Mouse (Mus musculus) B cell, adult 2 months (primary cell): Measurements from ENCODE around the gene Polr1a.

Experiments used
- DNase-seq, 2 experiments: peaks; one replicate each; pipeline ENCODE4 v3.0.0; 2022

Gene Polr1a

DNA sequence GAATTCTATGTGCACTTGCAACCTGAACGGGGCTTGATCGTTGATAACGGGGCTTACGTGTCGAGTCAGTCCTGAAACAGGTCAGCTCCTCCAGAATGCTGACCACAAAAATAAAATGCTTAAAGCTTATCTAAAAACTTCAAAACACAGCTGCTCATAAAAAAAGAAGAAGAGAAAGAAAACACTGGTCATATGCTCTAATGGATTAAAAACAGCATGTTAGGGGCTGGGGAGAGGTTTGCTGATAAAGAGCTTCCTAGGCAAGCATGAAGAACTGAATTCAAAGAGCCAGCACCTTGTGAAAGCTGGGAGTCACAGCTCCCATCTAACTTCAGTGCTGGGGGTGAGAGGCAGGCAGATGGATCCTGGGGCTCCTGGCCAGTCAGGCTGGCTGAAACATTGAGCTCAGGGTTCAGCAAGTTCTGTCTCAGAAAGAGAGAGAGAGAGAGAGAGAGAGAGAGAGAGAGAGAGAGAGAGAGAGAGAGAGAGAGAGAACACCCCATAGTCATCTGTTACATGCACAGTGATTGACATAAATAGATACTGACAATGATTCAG is 92.4 kb downstream of the Polr1a start:
- DNase-seq, result no peak

DNA sequence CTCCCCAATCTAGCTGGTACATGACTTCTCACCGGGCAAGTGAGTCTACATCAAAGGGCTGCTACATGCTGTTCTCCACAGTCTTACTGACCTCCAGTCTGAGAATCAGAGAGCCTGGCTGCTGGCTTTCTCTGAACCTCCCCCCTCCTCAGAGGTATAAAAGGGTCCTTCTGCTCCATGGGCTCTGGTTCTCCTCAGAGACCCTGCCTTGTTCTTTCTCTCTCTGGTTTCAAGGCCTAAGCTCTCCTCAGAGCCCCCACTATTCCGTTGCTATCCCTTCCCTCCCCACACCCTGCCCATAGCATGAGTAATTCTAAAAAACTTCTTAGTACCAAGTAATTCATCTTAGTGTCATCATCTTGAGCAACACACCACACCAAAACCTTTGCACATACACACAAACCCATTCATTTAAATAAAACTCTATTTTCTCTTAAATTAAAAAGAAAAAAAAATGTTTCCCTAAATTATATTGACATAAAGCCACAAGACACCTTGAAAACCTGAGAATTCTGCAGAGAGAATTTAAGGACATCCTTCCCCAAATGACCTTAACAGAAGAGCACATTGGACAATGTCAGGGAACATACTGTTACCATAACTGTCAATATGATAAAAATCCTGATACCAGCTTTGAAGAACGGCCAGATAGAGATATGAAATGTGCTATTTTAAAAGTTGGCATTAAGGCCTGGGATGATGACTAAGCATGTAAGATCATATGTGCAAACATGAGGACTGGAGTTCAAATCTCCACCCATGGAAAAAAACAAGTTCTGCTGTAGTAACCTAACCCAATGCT is 98.8 kb downstream of the Polr1a start:
- DNase-seq, result no peak

DNA sequence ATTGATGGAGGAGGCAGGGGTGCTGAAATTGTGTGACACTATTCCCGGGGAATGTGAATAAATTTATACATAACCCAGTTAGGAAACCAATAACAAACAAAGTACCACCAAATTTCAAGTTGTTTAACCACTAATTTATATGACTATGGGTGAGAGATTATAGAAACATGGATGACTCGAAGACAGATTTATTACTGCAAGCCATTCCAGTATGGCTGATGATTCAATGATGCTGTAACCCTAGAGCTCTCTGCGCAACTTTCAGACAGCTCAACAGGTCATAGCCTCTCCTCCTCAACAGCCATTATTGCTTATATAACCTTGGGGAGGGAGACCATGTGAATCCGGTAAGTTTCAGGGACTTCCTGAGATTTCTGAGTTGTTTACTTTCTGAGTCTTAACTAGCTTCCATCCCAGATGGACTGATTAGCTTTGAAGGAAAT is 99.4 kb downstream of the Polr1a start:
- no peak for DNase-seq

DNA sequence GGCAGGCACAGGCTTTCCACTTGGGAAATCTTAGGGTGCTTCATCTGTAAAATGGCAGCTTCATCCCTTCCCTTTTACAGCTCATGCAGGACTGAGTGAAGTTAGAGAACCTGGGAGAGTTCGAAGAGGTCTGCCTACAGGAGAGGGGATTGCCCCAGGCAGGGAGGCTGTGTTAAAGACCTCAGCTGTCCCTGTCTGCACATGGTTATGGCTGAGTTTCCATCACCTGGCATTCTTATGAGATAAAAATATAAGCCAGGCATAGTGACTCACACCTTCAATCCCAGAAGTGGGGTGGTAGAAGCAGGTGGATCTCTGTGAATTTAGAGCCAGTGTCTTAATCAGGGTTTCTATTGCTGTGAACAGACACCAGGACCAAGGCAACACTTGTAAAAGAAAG is 100.6 kb downstream of the Polr1a start:
- no peak for DNase-seq

DNA sequence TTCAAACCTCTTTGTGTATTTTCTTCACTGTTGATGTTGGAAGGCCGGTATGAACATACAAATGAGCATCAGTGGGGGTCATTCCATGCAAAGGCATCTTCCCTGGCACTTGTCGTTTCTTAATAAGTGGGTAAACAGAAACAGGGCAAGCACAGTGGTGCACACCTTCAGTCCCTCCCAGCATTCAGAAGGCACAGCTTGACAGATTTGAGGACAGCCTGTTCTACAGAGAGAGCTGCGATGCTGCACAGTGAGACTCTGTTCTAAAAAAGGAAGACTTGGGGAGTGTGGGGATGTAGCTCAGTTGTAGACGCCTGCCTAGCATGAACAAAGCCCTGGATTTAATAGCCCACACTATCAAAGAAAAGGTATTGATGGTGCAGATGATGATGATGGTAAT is 105.2 kb downstream of the Polr1a start:
- no peak for DNase-seq

DNA sequence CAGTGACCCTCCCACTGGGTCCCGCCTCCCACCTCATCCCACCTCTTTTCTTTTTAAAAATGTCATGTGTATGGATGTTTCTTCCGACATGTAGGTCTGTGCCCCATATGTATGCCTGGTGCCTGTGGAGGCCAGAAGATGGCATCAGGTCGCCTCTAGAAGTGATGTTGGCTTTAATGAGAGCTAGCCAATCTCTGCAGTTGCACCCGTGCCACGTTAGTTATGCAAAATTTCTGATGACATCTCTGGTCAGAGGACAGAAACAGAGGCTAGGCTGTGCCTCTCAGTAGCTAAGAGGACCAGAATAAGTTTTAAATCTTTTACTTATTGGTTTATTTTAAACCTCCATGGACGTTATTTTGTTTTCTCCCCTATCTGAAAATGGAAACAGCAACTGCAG is 109.2 kb downstream of the Polr1a start:
- no peak for DNase-seq

DNA sequence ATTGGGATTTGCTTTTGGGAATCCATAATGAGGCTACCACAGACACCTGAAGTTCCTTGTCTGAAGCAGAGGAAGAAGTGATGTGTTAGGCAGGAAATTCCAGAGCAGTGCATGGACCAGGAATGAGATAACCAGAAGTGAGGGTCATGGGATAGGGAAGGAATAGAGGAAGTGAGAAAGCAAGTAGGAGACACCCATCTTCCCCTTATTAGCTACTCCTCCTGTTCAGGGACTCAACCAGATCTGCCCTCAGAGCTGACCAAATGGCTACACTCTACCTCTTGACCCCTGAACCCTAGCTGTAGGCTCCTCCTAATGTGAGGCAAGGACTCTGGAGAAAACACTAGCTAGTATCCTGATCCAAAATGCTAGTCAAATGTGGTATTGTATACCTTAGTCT is 116.6 kb downstream of the Polr1a start:
- no peak for DNase-seq

DNA sequence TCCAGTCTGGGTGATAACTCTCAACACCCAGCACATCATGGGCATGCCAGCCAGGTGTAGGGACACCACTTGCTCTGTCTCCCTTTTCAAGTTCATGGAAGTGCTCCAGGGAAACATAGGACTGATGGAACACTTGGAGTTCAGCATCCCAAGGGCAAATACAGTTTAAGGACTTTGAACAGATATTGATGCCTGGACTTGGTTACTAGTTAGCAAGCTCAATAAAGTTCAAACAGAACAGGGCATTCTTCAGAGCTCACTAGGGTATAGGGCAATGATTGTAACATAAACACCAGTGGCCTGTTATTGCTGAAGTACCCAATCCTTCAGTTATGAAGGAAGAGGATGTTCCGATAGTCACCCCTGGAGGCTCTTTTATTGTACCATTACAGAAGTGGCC is 119.2 kb downstream of the Polr1a start:
- no peak for DNase-seq

DNA sequence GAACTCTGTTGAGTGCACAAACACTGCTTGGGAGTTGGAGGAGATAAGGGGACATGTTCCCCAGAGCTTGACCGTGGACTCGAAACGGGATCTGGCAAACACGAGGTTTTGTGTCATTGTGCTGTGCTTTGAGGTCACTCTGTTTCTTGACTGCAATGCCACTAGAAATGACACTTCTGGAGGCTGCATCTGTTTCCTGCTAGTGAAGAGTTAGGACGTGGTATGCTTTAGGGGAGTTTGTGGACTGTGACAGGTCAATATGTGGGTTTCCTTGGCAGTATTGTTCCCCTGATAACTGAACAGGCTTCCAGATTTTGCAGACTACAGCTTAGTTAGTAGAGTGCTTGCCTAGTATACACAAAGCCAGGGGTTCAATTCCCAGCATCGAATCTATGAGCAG is 120.8 kb downstream of the Polr1a start:
- no peak for DNase-seq
